Mouse (Mus musculus) effector memory CD4-positive, alpha-beta T cell, adult 5 months (primary cell): ENCODE data around the gene Oog1. TPM values are rescaled to one million over a fixed set of nuclear protein-coding genes. Genes with fewer than 3 reads are reported as not detected.

ENCODE experiments used
- polyA plus RNA-seq: library from polyadenylated mRNA; unstranded; fragments of 100-300 nt; shearing (Covaris generic); gene quantifications from one replicate; pipeline ENCODE4 v1.2.1, GENCODE M21; 2017

The Oog1 gene
- polyA plus RNA-seq: 0.19 TPM

DNA sequence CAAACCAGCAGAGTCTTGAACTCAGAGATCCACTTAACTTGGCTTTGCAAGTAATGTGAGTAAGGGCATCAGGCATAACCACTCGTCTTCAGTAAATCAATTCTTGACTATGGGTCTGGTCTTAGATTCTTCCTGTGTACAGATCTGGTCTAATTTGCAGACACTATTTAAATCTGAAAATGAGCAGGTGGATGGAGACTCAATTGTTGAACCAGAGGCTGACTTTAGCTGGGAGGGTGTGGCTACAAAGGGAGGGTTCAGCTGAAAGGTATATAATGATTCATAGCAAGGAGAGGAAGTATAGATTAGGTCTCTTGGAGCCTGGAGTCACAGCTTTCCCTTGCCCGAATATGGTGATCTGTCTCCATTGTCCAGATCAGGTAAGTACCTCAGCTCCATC is at the start of gene Oog1:
TSS of gene Oog1 (plus strand) at position 301 of the 400 bp plus-strand sequence.

DNA sequence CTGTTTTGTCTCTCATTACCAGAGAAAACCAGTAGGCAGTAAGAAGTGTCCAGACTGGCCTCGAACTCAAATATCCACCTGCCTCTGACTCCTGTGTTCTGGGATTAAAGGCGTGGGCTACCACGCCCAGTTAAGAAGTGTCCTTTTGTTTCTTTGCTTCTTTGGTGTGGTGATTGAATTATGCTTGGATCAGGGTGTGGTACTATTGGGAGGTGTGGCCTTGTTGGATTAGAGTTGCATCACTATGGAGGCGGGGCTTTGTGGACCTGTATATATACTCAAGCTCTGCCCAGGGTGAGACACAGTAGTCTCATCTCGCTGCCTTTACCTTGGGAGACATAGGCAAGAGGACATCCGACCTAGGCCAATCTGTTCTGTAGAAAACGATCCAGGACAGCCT is 16.1 kb downstream of the Oog1 start, which contains the start of gene Gm4027:
TSS of gene Gm4027 (plus strand) at position 301 of the 400 bp plus-strand sequence.

DNA sequence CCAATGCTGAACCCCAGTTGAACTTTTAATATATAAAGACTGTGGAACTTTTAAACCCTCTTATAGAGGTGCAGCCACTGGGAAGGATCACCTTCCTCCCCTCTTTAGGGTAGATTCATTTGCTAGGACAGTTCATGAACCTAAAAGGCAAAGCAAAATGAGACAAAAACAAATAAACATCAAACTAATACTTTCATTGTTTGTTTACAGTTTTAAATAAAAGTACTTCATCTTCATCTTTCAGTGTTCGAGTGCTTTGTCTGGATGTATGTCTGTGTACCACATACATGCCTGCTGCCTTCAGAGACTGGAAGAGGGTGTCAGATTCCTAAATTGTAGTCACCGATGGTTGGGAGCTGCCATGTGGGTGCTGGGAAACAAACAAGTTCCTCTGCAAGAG is 42.0 kb downstream of the Oog1 start, which contains the start of gene Gm16381:
TSS of gene Gm16381 (minus strand) at position 101 of the 400 bp plus-strand sequence.

Other genes starting within 250 kb of the Oog1 start
- 133 TPM for gene Sptlc2, start 214.3 kb upstream of the Oog1 start, polyA plus RNA-seq
- 38.7 TPM for gene Slirp, start 158.8 kb upstream of the Oog1 start, polyA plus RNA-seq
- gene Alkbh1, start 158.7 kb upstream of the Oog1 start, polyA plus RNA-seq: 59.7 TPM
- gene Snw1, start 130.4 kb upstream of the Oog1 start, polyA plus RNA-seq: 158 TPM
- not detected for gene Gm5788, start 108.0 kb upstream of the Oog1 start, polyA plus RNA-seq
- not detected for gene Gm8300, start 88.4 kb upstream of the Oog1 start, polyA plus RNA-seq
- not detected for gene Gm4027, start 16.2 kb downstream of the Oog1 start, polyA plus RNA-seq
- gene Gm16381, start 41.9 kb downstream of the Oog1 start, polyA plus RNA-seq: not detected
- not detected for gene Gm21319, start 173.1 kb downstream of the Oog1 start, polyA plus RNA-seq
- not detected for gene Gm21936, start 192.8 kb downstream of the Oog1 start, polyA plus RNA-seq
- gene BB287469, start 213.9 kb downstream of the Oog1 start, polyA plus RNA-seq: not detected
- not detected for gene Gm2001, start 239.7 kb downstream of the Oog1 start, polyA plus RNA-seq